Mouse (Mus musculus) midbrain, postnatal 0 days (tissue): ENCODE data around the gene Gpr27. TPM values are rescaled to one million over a fixed set of nuclear protein-coding genes. Genes with fewer than 3 reads are reported as not detected.

ENCODE experiments used
- ATAC-seq: fragments of 200-750 bp; cut with Nextera tagmentation; 2 replicates; pipeline ENCODE4 v1.8.0; 2017; ENCODE audit warnings: moderate number of reproducible peaks, mild to moderate bottlenecking, moderate TSS enrichment, moderate library complexity; ENCODE audit not compliant: low FRiP score
- DNase-seq: peaks from one replicate; pipeline ENCODE4 v3.0.0-alpha.2; 2015; ENCODE audit warnings: low spot score
- H3K27ac ChIP-seq: fragments of 300-500 bp; sonication (generic); 2 replicates; pipeline ENCODE4 v1.5.1; 2014; ENCODE audit warnings: low read depth, mild to moderate bottlenecking, low read length, mixed read lengths
- H3K27me3 ChIP-seq: fragments of 300-500 bp; sonication (generic); 2 replicates; pipeline ENCODE4 v1.6.1; 2014; ENCODE audit warnings: low read length, control low read depth, mixed read lengths; ENCODE audit not compliant: insufficient read depth
- H3K36me3 ChIP-seq: fragments of 300-500 bp; sonication (generic); 2 replicates; pipeline ENCODE4 v1.6.1; 2014; ENCODE audit warnings: low read length, control low read depth, mixed read lengths; ENCODE audit not compliant: insufficient read depth
- H3K4me1 ChIP-seq: fragments of 300-500 bp; sonication (generic); 2 replicates; pipeline ENCODE4 v1.6.1; 2014; ENCODE audit warnings: mild to moderate bottlenecking, control low read depth, antibody characterized with exemption, low read length, mixed read lengths; ENCODE audit not compliant: insufficient read depth
- H3K4me2 ChIP-seq: fragments of 300-500 bp; sonication (generic); 2 replicates; pipeline ENCODE4 v1.6.1; 2014; ENCODE audit warnings: low read depth, mild to moderate bottlenecking, low read length, mixed read lengths; ENCODE audit not compliant: poor library complexity, severe bottlenecking
- H3K4me3 ChIP-seq: fragments of 300-500 bp; sonication (generic); 2 replicates; pipeline ENCODE4 v1.5.1; 2014; ENCODE audit warnings: low read depth, mild to moderate bottlenecking, low read length, moderate library complexity
- H3K9ac ChIP-seq: fragments of 300-500 bp; sonication (generic); replicated peaks from 2 replicates; pipeline ENCODE4 v1.6.1; 2014; ENCODE audit warnings: mild to moderate bottlenecking, low read length, moderate library complexity, mixed read lengths; ENCODE audit not compliant: poor library complexity, severe bottlenecking
- H3K9me3 ChIP-seq: fragments of 300-500 bp; sonication (generic); 2 replicates; pipeline ENCODE4 v1.6.1; 2016; ENCODE audit warnings: low read length, control low read depth
- CTCF ChIP-seq: IDR thresholded peaks from 2 replicates; pipeline ENCODE4 v1.5.1; 2016; ENCODE audit warnings: antibody characterized with exemption, mild to moderate bottlenecking
- WGBS: fragments of 180-500 bp; shearing (Covaris S2); extraction: QIAGEN DNeasy Blood & Tissue Kit; methylation state at CpG from one replicate; pipeline ENCODE4 v1.1.7; 2014; 5-methylcytosine and 5-hydroxymethylcytosine counted together
- polyA plus RNA-seq: library from polyadenylated mRNA; unstranded; fragments of >200 nt; fragmentation: Nextera tagmentation; extraction: Ambion mirVana; gene quantifications from 2 replicates; pipeline ENCODE4 v1.2.1, GENCODE M21; 2015
- total RNA-seq: library from RNA; depleted of rRNA; stranded (reverse); fragments of >200 nt; gene quantifications from 2 replicates; pipeline ENCODE4 v1.2.3, GENCODE M21; 2014

The Gpr27 gene
- total and polyA plus RNA-seq, 2 experiments from 2014 or later, result 27.8 to 110 TPM

- Histone ChIP-seq H3K36me3 (no peaks in the 10 kb centered on the region), H3K27me3 (no peaks in the 10 kb centered on the region), H3K4me1 (peaks cover 27% of the 10 kb centered on the region), H3K4me3 (no peak overlapping the region), H3K9me3 (no peaks in the 10 kb centered on the region), H3K27ac (no peak overlapping the region), H3K4me2 (no peak overlapping the region), H3K9ac (no peak overlapping the region)
- TF ChIP-seq CTCF, result peak; percentile 49
- 71% methylated on average over 3 of the region's 3 CpGs for WGBS
- ATAC-seq (no peak), DNase-seq (no peak)
Measured at GRCm38 (mm10) chr6:99671768-99672167, 20.7 kb upstream of the Gpr27 start.

GRCm38 (mm10) chr6:99674482-99674881 lies 18.0 kb upstream of the Gpr27 start:
- H3K9ac ChIP-seq, result no peak overlapping the region
- no peaks in the 10 kb centered on the region for H3K27me3 ChIP-seq
- peak; percentile 12 for DNase-seq
- no peak for ATAC-seq
- H3K4me2 ChIP-seq, result no peak overlapping the region
- peaks cover 12% of the 10 kb centered on the region for H3K4me1 ChIP-seq
- H3K4me3 ChIP-seq, result no peak overlapping the region
- no peaks in the 10 kb centered on the region for H3K36me3 ChIP-seq
- H3K9me3 ChIP-seq, result no peaks in the 10 kb centered on the region
- H3K27ac ChIP-seq, result no peak overlapping the region
- 47% methylated on average over 4 of the region's 4 CpGs for WGBS
- no peak for TF ChIP-seq CTCF

GRCm38 (mm10) chr6:99677325-99677724 lies 15.2 kb upstream of the Gpr27 start:
- H3K27ac ChIP-seq, result no peak overlapping the region
- no peaks in the 10 kb centered on the region for H3K9me3 ChIP-seq
- DNase-seq (no peak), ATAC-seq (no peak)
- H3K36me3 ChIP-seq, result no peaks in the 10 kb centered on the region
- no peak overlapping the region for H3K9ac ChIP-seq
- H3K4me2 ChIP-seq, result no peak overlapping the region
- WGBS, result 89% methylated on average over 8 of the region's 8 CpGs
- no peak overlapping the region for H3K4me3 ChIP-seq
- H3K27me3 ChIP-seq, result no peaks in the 10 kb centered on the region
- no peaks in the 10 kb centered on the region for H3K4me1 ChIP-seq
- TF ChIP-seq CTCF, result no peak

GRCm38 (mm10) chr6:99678108-99678507 lies 14.4 kb upstream of the Gpr27 start:
- peak; percentile 60 for DNase-seq
- Histone ChIP-seq H3K9ac (no peak overlapping the region), H3K36me3 (no peaks in the 10 kb centered on the region), H3K27ac (no peak overlapping the region), H3K4me2 (no peak overlapping the region), H3K9me3 (no peaks in the 10 kb centered on the region), H3K27me3 (no peaks in the 10 kb centered on the region), H3K4me1 (no peaks in the 10 kb centered on the region), H3K4me3 (no peak overlapping the region)
- no peak for ATAC-seq
- no peak for TF ChIP-seq CTCF
- 63% methylated on average over 11 of the region's 11 CpGs for WGBS

- H3K27me3 ChIP-seq, result no peaks in the 10 kb centered on the region
- DNase-seq (no peak), ATAC-seq (no peak)
- H3K36me3 ChIP-seq, result no peaks in the 10 kb centered on the region
- no peak overlapping the region for H3K4me3 ChIP-seq
- no peaks in the 10 kb centered on the region for H3K9me3 ChIP-seq
- H3K27ac ChIP-seq, result no peak overlapping the region
- H3K4me2 ChIP-seq, result no peak overlapping the region
- no peak for TF ChIP-seq CTCF
- H3K4me1 ChIP-seq, result no peaks in the 10 kb centered on the region
- H3K9ac ChIP-seq, result no peak overlapping the region
- WGBS, result 90% methylated on average over 5 of the region's 5 CpGs
Measured at GRCm38 (mm10) chr6:99683974-99684373, 8.5 kb upstream of the Gpr27 start.

GRCm38 (mm10) chr6:99684899-99685298 lies 7.6 kb upstream of the Gpr27 start:
- H3K36me3 ChIP-seq, result no peaks in the 10 kb centered on the region
- peak; percentile 64 for TF ChIP-seq CTCF
- ATAC-seq (no peak), DNase-seq (no peak)
- H3K27me3 ChIP-seq, result no peaks in the 10 kb centered on the region
- no peak overlapping the region for H3K9ac ChIP-seq
- no peak overlapping the region for H3K4me3 ChIP-seq
- H3K4me2 ChIP-seq, result no peak overlapping the region
- no peaks in the 10 kb centered on the region for H3K4me1 ChIP-seq
- no peaks in the 10 kb centered on the region for H3K9me3 ChIP-seq
- no peak overlapping the region for H3K27ac ChIP-seq
- WGBS, result 55% methylated on average over 5 of the region's 5 CpGs
